Mouse (Mus musculus): ENCODE data around the gene Paqr5. TPM values are rescaled to one million over a fixed set of nuclear protein-coding genes. Genes with fewer than 3 reads are reported as not detected.

Gene Paqr5
- polyA plus RNA-seq, 1 experiment: 3.3 TPM

DNA sequence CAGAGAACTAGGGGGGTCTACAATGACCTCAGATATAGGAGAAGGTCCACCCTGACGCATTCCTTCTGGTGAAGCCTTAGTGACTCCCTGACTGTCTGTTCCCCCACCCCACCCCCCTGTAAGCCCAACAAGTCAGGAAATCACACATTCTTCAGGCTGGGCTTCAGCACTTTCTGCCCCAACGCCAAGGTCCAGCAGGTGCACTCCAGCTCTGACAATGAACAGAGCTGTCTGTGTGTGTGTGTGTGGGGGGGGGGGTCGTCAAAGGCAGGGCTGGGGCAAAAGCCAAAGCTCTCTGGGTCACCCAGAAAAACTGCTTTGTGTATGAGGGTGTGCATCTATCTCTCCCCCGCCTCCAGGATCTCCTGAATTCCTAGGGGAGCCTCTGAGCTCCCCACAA is 2.8 kb downstream of the Paqr5 start:
- no peaks in the 10 kb centered on the region for H3K36me3 ChIP-seq (ENCODE audit: control insufficient read depth, insufficient read depth, low read length)
- H3K4me3 ChIP-seq (ENCODE audit: low read depth, low read length): no peak overlapping the region
- H3K4me1 ChIP-seq (ENCODE audit: control insufficient read depth, insufficient read depth, insufficient read length, low read length): peaks cover 15% of the 10 kb centered on the region
- WGBS: 46% methylated on average over 4 of the region's 4 CpGs
- H3K27ac ChIP-seq (ENCODE audit: insufficient read depth, low read depth, low read length): no peak overlapping the region
- TF ChIP-seq POLR2A (IDR thresholded peaks at IDR 0.05; ENCODE audit: low read depth, low read length) (no peak), CTCF (IDR thresholded peaks at IDR 0.05; ENCODE audit: extremely low read depth, insufficient read length, insufficient replicate concordance, low read depth, low read length) (no peak)
- no peaks in the 10 kb centered on the region for H3K27me3 ChIP-seq (ENCODE audit: control insufficient read depth, insufficient read depth, low read length)

DNA sequence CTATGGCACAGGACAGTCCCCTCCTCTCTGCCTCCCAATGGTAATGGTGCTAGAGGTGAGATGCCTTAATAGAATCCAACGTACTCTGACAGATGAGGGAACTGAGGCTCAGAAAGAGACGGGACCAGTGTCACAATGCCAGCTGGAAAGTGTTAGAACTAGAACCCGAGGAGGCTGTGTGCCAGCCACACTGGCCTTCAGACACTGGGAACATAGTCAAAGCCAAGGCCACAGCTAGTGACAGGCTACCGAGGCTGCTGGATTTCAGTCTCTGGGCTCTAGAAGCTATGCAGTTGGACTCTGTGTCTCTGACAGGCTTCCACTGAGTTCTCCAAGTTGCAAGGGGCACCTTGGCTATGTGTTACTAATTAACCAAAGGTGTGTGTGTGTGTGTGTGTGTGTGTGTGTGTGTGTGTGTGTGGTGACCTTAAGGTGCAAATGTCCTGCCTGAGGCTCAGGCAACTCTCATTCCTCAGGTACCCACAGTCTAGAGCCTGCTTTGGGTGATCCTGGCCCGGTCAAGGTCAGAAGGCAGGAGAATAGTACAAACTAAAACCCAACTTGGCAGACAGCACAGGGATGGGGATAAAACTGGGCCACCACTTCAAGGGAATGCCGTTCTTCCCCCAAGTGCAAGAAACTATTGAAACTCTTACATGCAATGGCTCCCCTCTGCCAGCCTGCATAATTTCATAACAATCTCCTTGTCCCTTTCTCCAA is 3.5 kb downstream of the Paqr5 start:
- no peak overlapping the region for H3K4me3 ChIP-seq (ENCODE audit: low read depth, low read length)
- TF ChIP-seq CTCF (IDR thresholded peaks at IDR 0.05; ENCODE audit: extremely low read depth, insufficient read length, insufficient replicate concordance, low read depth, low read length) (no peak), POLR2A (IDR thresholded peaks at IDR 0.05; ENCODE audit: low read depth, low read length) (no peak)
- no peaks in the 10 kb centered on the region for H3K36me3 ChIP-seq (ENCODE audit: control insufficient read depth, insufficient read depth, low read length)
- H3K27ac ChIP-seq (ENCODE audit: insufficient read depth, low read depth, low read length): no peak overlapping the region
- WGBS: 52% methylated on average over 6 of the region's 6 CpGs
- peaks cover 23% of the 10 kb centered on the region for H3K4me1 ChIP-seq (ENCODE audit: control insufficient read depth, insufficient read depth, insufficient read length, low read length)
- no peaks in the 10 kb centered on the region for H3K27me3 ChIP-seq (ENCODE audit: control insufficient read depth, insufficient read depth, low read length)

DNA sequence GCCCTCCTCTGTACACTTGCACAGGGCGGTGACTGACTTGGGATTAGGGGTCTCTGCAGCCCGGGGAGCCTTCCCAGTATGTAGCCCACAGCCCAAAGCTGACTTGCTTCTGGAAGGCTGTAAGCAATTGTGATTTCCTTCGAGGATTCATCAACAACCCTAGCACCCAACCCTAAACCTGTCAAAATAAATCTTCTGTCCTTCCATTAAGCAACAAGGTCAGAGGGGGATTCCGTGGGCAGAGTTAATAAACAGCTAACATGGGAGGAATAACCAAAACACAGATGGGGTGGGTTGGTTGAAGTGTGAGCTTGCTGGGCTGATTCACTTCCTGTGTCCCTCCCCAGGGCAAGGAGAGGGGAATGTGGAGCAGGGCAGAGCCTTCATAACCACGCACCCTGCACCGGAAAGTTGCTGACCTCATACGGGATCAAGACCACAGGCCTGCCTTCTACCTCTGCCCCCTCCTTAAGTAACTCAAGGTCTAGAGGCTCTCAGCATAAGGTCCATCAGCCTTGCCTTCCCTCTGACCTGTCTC is 5.0 kb downstream of the Paqr5 start:
- Histone ChIP-seq H3K27ac (ENCODE audit: insufficient read depth, low read depth, low read length) (no peak overlapping the region), H3K27me3 (ENCODE audit: control insufficient read depth, insufficient read depth, low read length) (no peaks in the 10 kb centered on the region), H3K4me3 (ENCODE audit: low read depth, low read length) (no peak overlapping the region), H3K36me3 (ENCODE audit: control insufficient read depth, insufficient read depth, low read length) (no peaks in the 10 kb centered on the region), H3K4me1 (ENCODE audit: control insufficient read depth, insufficient read depth, insufficient read length, low read length) (peaks cover 25% of the 10 kb centered on the region)
- 47% methylated on average over 7 of the region's 7 CpGs for WGBS
- TF ChIP-seq CTCF (IDR thresholded peaks at IDR 0.05; ENCODE audit: extremely low read depth, insufficient read length, insufficient replicate concordance, low read depth, low read length) (no peak), POLR2A (IDR thresholded peaks at IDR 0.05; ENCODE audit: low read depth, low read length) (no peak)

DNA sequence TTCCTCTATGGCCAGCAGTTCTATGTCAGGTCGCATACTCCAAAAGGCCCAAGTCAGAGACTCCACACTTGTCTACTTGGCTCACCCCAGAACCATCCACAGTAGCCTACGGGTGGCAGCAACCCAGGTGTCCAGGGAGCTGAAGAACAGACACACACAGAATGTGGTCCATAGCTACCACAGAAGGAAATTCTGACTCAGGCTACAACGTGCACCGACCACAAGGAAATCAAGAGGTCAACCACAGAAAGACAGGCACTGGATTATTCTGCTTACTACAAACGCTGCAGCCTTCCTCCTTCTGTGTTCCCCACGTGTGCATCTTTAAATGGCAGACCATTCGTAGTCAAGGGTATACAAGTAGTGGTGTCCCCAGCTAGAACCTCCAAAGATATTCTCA is 6.4 kb downstream of the Paqr5 start:
- WGBS: 78% methylated on average over 7 of the region's 7 CpGs
- no peak for TF ChIP-seq POLR2A (IDR thresholded peaks at IDR 0.05; ENCODE audit: low read depth, low read length)
- TF ChIP-seq CTCF (IDR thresholded peaks at IDR 0.05; ENCODE audit: extremely low read depth, insufficient read length, insufficient replicate concordance, low read depth, low read length): no peak
- H3K4me1 ChIP-seq (ENCODE audit: control insufficient read depth, insufficient read depth, insufficient read length, low read length): peaks cover 22% of the 10 kb centered on the region
- no peak overlapping the region for H3K4me3 ChIP-seq (ENCODE audit: low read depth, low read length)
- no peak overlapping the region for H3K27ac ChIP-seq (ENCODE audit: insufficient read depth, low read depth, low read length)
- H3K27me3 ChIP-seq (ENCODE audit: control insufficient read depth, insufficient read depth, low read length): no peaks in the 10 kb centered on the region
- no peaks in the 10 kb centered on the region for H3K36me3 ChIP-seq (ENCODE audit: control insufficient read depth, insufficient read depth, low read length)

DNA sequence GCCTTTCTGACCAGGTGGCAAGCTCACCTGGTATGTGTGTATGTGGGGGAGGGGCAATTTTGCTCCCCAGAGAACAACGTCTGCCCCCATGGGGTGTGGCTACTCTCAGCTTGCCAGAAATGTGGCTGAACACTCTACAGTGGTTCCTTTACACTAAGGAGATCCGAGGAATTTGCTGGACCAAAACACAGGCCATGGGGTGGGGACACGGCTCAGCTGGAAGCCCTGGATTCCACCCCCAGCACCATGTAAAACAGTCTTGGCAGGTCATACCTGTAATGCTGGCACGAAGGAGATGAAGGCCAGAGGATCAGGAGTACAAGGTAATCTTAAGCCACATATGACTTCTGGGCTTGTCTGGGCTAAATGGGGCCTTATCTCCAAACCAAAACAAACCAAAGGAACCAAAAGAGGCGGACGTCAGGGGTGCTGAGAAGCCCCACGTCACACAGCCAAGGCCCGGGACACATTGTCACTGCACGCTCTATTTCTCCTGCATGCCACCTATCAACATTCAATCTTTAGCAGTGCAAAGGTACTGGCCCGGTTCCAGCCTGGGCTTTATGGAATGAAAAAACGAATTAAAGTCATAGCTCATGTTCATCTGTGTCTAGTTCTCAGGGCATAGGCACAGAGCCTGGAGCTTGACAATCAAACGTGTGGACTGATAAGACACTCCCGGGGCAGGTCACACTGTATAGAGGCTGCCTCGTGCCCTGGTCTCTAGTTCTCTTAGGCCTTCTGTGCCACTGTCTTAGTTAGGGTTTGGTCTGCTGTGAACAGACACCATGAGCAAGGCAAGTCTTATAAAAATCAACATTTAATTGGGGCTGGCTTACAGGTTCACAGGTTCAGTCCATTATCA is 8.2 kb downstream of the Paqr5 start:
- 30% methylated on average over 14 of the region's 14 CpGs for WGBS
- Histone ChIP-seq H3K4me3 (ENCODE audit: low read depth, low read length) (no peak overlapping the region), H3K36me3 (ENCODE audit: control insufficient read depth, insufficient read depth, low read length) (no peaks in the 10 kb centered on the region), H3K27ac (ENCODE audit: insufficient read depth, low read depth, low read length) (no peak overlapping the region), H3K27me3 (ENCODE audit: control insufficient read depth, insufficient read depth, low read length) (no peaks in the 10 kb centered on the region), H3K4me1 (ENCODE audit: control insufficient read depth, insufficient read depth, insufficient read length, low read length) (peaks cover 22% of the 10 kb centered on the region)
- TF ChIP-seq POLR2A (IDR thresholded peaks at IDR 0.05; ENCODE audit: low read depth, low read length): no peak
- no peak for TF ChIP-seq CTCF (IDR thresholded peaks at IDR 0.05; ENCODE audit: extremely low read depth, insufficient read length, insufficient replicate concordance, low read depth, low read length)

DNA sequence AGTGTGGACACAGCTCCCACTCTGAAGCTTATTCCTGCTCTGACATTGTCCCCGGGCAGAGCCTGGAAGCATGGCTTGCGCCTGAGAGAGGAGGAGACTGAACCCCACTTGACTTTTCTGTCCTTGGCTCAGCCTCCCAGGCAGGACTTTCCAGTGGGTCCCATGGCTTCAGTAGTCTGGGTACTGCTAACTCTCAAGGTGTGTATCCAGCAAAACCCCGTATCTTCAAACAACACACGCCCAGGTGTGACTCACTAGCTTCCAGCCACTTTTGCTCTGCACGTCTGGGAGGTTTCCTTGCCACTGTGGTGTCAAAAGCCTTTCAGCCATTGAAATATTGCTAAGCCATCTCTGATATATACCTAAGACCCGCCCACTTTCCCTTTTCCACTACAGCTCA is 9.3 kb downstream of the Paqr5 start:
- no peaks in the 10 kb centered on the region for H3K36me3 ChIP-seq (ENCODE audit: control insufficient read depth, insufficient read depth, low read length)
- H3K27ac ChIP-seq (ENCODE audit: insufficient read depth, low read depth, low read length): no peak overlapping the region
- H3K4me1 ChIP-seq (ENCODE audit: control insufficient read depth, insufficient read depth, insufficient read length, low read length): peaks cover 16% of the 10 kb centered on the region
- WGBS: 61% methylated on average over 6 of the region's 6 CpGs
- no peaks in the 10 kb centered on the region for H3K27me3 ChIP-seq (ENCODE audit: control insufficient read depth, insufficient read depth, low read length)
- H3K4me3 ChIP-seq (ENCODE audit: low read depth, low read length): no peak overlapping the region
- TF ChIP-seq POLR2A (IDR thresholded peaks at IDR 0.05; ENCODE audit: low read depth, low read length) (no peak), CTCF (IDR thresholded peaks at IDR 0.05; ENCODE audit: extremely low read depth, insufficient read length, insufficient replicate concordance, low read depth, low read length) (no peak)

DNA sequence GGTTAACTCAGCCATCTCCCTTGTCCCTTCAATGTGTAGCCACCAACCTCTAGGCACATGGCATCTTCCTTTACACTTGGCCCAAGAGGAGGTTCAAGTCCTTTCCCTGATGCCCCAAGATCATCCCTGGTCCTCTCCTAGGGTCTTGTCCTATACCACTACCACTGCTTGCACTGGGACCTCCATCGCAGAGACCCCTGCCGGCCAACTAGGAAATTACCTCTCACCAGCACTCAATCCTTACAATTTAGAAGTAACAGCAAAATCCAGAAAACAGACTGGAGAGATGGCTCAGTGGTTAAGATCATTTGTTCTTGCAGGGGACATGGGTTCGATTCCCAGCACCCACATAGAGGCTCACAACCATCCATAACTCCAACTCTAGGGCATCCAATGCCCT is 11.2 kb downstream of the Paqr5 start:
- H3K27me3 ChIP-seq (ENCODE audit: control insufficient read depth, insufficient read depth, low read length): no peaks in the 10 kb centered on the region
- no peak for TF ChIP-seq POLR2A (IDR thresholded peaks at IDR 0.05; ENCODE audit: low read depth, low read length)
- TF ChIP-seq CTCF (IDR thresholded peaks at IDR 0.05; ENCODE audit: extremely low read depth, insufficient read length, insufficient replicate concordance, low read depth, low read length): peak; percentile 48; the same call in 1 of the 2 replicates
- 64% methylated on average over 3 of the region's 3 CpGs for whole genome bisulfite sequencing
- H3K36me3 ChIP-seq (ENCODE audit: control insufficient read depth, insufficient read depth, low read length): no peaks in the 10 kb centered on the region
- no peak overlapping the region for H3K4me3 ChIP-seq (ENCODE audit: low read depth, low read length)
- peaks cover 16% of the 10 kb centered on the region for H3K4me1 ChIP-seq (ENCODE audit: control insufficient read depth, insufficient read depth, insufficient read length, low read length)
- no peak overlapping the region for H3K27ac ChIP-seq (ENCODE audit: insufficient read depth, low read depth, low read length)
